Mouse (Mus musculus) CH12F3 (cell line): ENCODE data around the gene Wdr5.

Experiments used
- in situ Hi-C: fragments of 300-500 bp; cut with MboI; formaldehyde crosslinking; loops from 2 replicates; pipeline ENCODE4 v1.14.3; 2020; ENCODE audit warnings: low sequenced_read_pairs

Gene Wdr5

GRCm38 (mm10) chr2:27547986-27548385 is 33.0 kb downstream of the Wdr5 start:
- in situ Hi-C loops, result no loop called here

- in situ Hi-C loops, result no loop called here
These were observed 33.9 kb downstream of the Wdr5 start for GRCm38 (mm10) chr2:27548664-27549369.

- in situ Hi-C loops, result no loop called here
These were observed 37.8 kb downstream of the Wdr5 start for GRCm38 (mm10) chr2:27552620-27553287.

GRCm38 (mm10) chr2:27554308-27554707 is 39.4 kb downstream of the Wdr5 start:
- in situ Hi-C loops, result no loop called here

- in situ Hi-C loops, result loop anchor here (5.0 kb wide), 1 partner anchor 210 kb away; no protein-coding TSS in a partner anchor
These were observed 42.0 kb downstream of the Wdr5 start for GRCm38 (mm10) chr2:27556921-27557320.

GRCm38 (mm10) chr2:27560708-27561123 is 45.8 kb downstream of the Wdr5 start:
- in situ Hi-C loops, result no loop called here

- in situ Hi-C loops, result no loop called here
These were observed 46.2 kb downstream of the Wdr5 start for GRCm38 (mm10) chr2:27561159-27561558.

- in situ Hi-C loops, result no loop called here
These were observed 46.9 kb downstream of the Wdr5 start for GRCm38 (mm10) chr2:27561829-27562228.

- in situ Hi-C loops, result no loop called here
These were observed 48.7 kb downstream of the Wdr5 start for GRCm38 (mm10) chr2:27563641-27564148.

GRCm38 (mm10) chr2:27564694-27565093 is 49.7 kb downstream of the Wdr5 start:
- in situ Hi-C loops, result no loop called here

GRCm38 (mm10) chr2:27565316-27566103 is 50.6 kb downstream of the Wdr5 start:
- in situ Hi-C loops, result no loop called here

GRCm38 (mm10) chr2:27570856-27571255 is 55.9 kb downstream of the Wdr5 start:
- in situ Hi-C loops, result no loop called here

GRCm38 (mm10) chr2:27572261-27572793 is 57.4 kb downstream of the Wdr5 start:
- in situ Hi-C loops, result no loop called here

GRCm38 (mm10) chr2:27572928-27573627 is 58.1 kb downstream of the Wdr5 start:
- in situ Hi-C loops, result no loop called here

- in situ Hi-C loops, result no loop called here
These were observed 58.6 kb downstream of the Wdr5 start for GRCm38 (mm10) chr2:27573628-27573966.

- in situ Hi-C loops, result no loop called here
These were observed 61.5 kb downstream of the Wdr5 start for GRCm38 (mm10) chr2:27576416-27576815.

GRCm38 (mm10) chr2:27578552-27578951 is 63.6 kb downstream of the Wdr5 start:
- in situ Hi-C loops, result no loop called here

- in situ Hi-C loops, result no loop called here
These were observed 67.2 kb downstream of the Wdr5 start for GRCm38 (mm10) chr2:27582112-27582511.

GRCm38 (mm10) chr2:27583019-27583418 is 68.1 kb downstream of the Wdr5 start:
- in situ Hi-C loops, result no loop called here

- in situ Hi-C loops, result no loop called here
These were observed 69.6 kb downstream of the Wdr5 start for GRCm38 (mm10) chr2:27584546-27584945.
